Mouse (Mus musculus) kidney, postnatal 14 days (tissue): ENCODE measurements around the gene Gja5.
"Not testable (repeated sequence)": the region's sequence is repeated elsewhere in the genome, so short reads cannot be mapped to it uniquely, and the experiment has no call there.

Experiments used
- DNase-seq: peaks from one replicate; pipeline ENCODE4 v3.0.0; 2022; ENCODE audit warnings: mixed read lengths

The Gja5 gene

GRCm38 (mm10) chr3:97044188-97044587, 139.7 kb downstream of the Gja5 start:
- no peak for DNase-seq

GRCm38 (mm10) chr3:97047757-97048156, 143.3 kb downstream of the Gja5 start:
- DNase-seq: no peak

DNA sequence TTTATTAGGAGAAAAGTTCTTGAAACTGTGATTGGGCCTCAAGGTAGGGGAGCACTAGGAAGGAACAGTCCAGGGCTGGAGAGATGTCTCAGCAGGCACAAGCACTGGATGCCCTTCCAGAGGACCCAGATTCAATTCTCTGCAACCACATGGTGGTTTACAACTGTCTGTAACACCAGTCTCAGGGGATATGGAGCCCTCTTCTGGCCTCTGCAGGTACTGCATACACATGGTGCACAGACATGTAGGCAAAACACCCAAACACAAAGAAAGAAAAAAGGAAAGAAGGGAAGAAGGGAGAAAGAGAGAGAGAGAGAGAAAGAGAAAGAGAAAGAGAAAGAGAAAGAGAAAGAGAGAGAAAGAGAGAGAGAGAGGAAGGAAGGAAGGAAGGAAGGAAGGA, 143.9 kb downstream of the Gja5 start:
- no peak for DNase-seq

DNA sequence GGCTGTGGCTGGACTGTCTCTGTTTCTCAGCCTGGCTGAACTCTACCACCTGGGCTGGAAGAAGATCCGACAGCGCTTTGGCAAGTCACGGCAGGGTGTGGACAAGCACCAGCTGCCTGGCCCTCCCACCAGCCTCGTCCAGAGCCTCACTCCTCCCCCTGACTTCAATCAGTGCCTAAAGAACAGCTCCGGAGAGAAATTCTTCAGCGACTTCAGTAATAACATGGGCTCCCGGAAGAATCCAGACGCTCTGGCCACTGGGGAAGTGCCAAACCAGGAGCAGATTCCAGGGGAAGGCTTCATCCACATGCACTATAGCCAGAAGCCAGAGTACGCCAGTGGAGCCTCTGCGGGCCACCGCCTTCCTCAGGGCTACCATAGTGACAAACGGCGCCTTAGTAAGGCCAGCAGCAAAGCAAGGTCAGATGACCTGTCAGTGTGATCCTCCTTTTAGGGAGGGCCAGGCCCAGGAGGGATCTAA, 146.8 kb downstream of the Gja5 start:
- peak; percentile 14 for DNase-seq

GRCm38 (mm10) chr3:97052069-97052799, 147.7 kb downstream of the Gja5 start:
- DNase-seq: no peak

- DNase-seq: no peak
These were observed 154.2 kb downstream of the Gja5 start for GRCm38 (mm10) chr3:97058704-97059103.

GRCm38 (mm10) chr3:97060119-97060518, 155.6 kb downstream of the Gja5 start:
- no peak for DNase-seq

- DNase-seq: no peak
These were observed 158.3 kb downstream of the Gja5 start for GRCm38 (mm10) chr3:97062814-97063213.

DNA sequence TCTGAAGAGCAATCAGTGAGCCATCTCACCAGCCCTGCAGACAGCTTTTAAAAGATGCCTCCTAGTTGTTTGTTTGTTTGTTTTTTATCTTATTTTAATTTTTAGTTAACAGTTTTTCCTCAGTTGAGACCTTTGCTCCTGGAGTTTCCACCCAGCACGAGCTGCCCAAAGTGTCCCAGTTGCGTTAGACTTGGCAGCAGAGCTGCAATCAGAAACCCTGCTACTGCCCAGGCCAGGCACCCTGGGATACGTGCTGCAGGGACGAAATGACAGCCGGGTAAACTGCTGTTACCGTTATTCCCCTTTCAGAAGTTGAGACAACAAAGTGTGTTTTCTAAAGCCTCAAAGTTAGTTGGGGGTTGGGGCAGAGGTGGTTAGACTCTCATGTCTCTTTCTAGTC, 159.6 kb downstream of the Gja5 start:
- DNase-seq: no peak

DNA sequence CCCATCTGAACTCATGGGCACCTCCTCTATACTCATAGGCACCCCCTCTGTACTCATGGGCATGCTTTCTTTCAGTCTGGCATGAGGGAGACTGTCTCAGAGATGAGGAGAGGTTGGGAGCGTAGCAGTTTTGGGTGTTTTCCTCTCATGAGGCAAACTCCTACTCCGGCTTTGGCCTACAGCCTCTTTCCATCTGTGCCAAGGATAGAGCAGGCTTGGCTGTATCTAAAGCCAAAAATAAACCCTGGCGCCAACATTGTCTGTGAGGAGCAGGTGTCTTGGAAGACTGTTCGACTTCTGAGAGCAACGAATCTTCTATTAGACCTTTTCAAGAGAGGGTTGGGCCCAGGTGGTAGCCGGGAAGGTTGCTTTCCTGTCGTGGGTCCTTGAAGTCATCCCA, 165.1 kb downstream of the Gja5 start:
- not testable (repeated sequence) for DNase-seq

GRCm38 (mm10) chr3:97071916-97072315, 167.4 kb downstream of the Gja5 start:
- DNase-seq: not testable (repeated sequence)

- DNase-seq: not testable (repeated sequence)
These were observed 167.9 kb downstream of the Gja5 start for GRCm38 (mm10) chr3:97072361-97072760.

GRCm38 (mm10) chr3:97075744-97076350, 171.4 kb downstream of the Gja5 start:
- DNase-seq: not testable (repeated sequence)

- DNase-seq: peak; percentile 30
These were observed 171.9 kb downstream of the Gja5 start for GRCm38 (mm10) chr3:97076412-97076811.

- DNase-seq: no peak
These were observed 173.9 kb downstream of the Gja5 start for GRCm38 (mm10) chr3:97078436-97078835.

DNA sequence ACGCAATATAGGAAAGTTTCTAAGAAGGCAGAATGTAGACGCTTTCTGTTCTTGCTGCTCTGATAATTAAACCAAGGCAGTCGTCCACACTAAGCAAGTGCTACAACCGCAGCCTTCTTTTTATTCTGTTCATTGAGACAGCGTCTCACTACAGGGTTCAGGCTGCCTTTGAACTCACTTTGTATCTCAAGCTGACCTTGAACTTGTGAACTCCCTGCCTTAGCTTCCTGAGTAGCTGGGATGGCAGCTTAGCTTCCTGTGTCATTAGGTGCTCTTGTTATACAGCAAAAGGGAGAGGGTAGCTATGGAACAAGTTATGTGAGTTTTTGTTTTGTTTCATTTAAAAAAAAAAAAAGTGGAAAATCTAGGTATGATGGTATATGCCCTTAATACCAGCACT, 177.7 kb downstream of the Gja5 start:
- no peak for DNase-seq

GRCm38 (mm10) chr3:97087326-97087725, 182.8 kb downstream of the Gja5 start:
- peak; percentile 21 for DNase-seq

DNA sequence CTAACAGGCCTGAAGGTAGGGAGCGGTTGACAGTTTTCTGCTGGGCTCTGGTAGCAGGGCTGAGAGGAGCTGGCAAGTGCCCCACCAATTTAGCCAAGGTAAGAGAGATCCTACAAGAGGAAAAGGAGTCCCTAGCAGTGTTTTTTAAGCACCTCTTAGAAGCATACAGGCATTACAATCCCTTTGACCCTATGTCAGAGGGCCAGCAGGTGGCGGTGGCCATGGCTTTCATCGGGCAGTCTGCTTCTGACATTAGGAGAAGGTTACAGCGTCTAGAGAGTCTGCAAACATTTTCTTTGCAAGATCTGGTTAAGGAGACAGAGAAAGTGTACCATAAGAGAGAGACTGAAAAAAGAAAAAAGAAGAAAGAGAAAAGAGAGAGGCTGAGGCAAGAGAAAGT, 183.8 kb downstream of the Gja5 start:
- DNase-seq: not testable (repeated sequence)

- not testable (repeated sequence) for DNase-seq
These were observed 187.5 kb downstream of the Gja5 start for GRCm38 (mm10) chr3:97091971-97092370.

DNA sequence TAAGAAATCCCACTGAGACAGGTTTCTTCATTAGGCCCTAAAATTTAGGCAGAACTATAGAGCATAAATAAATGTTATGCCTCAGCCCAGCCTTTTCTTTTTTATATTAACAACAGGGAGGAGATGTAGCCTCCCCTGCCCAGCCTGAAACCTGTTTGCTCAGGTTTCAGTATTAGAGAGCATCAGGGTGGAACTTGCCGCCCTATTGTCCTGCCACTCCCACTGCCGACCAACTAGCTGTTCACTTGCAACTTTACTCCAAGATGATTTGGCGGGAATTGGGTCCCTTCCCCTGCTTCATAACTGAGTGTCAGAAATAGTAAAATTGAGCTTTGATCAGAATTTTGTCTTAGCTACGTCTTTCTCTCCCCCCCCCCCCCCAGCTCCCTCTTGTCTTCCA, 192.2 kb downstream of the Gja5 start:
- DNase-seq: peak; percentile 41

- DNase-seq: peak; percentile 28
These were observed 196.5 kb downstream of the Gja5 start for GRCm38 (mm10) chr3:97100784-97101641.

GRCm38 (mm10) chr3:97103946-97104345, 199.5 kb downstream of the Gja5 start:
- DNase-seq: peak; percentile 48

DNA sequence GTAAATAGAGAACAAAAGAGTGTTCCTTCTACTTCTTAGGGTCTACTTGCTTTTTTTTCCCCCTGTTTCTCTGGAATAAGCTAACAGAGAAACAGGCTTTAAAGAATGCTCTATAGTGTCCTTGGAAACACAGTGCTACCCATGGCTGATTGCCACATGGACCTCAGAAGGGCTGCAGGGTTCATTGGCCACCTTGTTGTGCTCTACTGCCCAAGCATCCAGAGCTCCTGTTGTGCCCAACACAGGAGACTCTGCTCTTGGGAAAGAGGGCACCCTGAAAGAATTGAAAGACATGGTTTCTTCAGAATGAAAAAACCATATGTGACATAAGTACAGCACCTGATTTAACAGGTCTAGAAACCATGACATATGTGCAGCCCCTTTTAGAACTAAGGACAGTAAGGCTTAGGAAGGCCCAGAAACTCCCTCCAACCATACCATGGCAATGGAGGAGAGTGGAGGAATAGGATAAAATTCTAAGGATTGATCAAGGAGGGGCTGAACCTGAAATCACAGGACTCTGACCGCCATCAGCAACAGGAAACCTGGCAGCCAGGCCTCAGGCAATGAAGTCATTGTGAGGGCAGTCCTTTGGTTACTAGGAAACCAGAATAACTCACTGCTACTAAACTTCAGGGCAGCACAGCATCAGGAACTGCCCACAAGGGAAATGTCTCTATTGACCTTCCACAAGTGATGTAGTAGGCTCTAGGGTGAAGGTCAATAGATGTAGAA, 200.4 kb downstream of the Gja5 start:
- DNase-seq: peak; percentile 83
